8 mouse cellular contexts compared by ENCODE assay signal in the genomic region with DNA sequence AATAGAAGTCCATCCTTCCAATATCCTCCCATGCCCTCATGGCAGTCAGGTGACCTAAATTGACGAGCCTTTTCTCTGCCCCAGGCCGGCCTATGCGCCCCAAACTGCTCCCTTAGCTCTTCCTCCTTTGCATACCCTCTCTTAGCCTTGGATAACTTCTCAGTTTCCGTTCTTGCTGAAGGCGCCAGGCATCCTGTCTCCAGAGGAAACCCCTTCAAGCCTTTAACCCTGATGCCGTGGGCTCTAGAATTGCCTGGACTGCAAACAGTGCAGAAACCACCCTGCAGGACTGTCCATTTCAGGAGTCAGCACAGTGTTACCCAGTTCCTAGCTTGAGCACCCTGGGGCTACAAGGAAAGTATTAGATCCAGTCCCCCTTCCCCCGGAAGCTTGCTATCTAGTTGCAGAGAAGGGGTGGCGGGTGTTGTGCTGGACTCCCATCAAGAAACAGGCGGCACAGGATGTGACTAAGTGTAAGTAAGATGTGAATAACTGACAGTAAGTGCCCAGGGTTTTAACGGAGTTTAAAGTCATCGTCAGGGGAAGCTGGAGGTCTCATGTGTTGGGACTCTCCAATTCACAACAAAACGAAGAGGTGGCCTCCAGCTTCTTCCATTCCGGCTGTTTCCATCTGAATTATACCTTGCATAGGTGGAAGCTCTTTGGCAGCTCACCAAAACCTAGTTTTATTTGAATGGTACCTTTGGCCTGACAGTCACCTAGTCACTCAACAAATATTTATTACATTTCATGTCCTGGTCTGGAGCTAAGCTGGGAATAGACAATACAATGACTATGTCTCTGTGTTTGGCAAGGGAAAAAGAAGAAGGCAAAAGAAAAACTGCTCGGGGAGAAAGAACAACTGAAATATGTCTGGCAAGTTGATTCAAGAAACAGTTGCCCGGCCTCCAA. TPM values are rescaled to one million over a fixed set of nuclear protein-coding genes. Genes with fewer than 3 reads are reported as not detected.
DNase-seq lines count a peak whose midpoint lies in the region; ATAC-seq and TF ChIP-seq lines count a peak whose summit lies in the region.

No protein-coding gene starts in this region.

- peak overlapping the region; percentile 74 for H3K9ac ChIP-seq in hindbrain, postnatal 0 days (replicated peaks; ENCODE audit: low read length)
- peak overlapping the region; percentile 88 for H3K9ac ChIP-seq in liver, embryonic 13.5 days

- ATAC-seq in cerebellum, adult (ENCODE audit: insufficient number of reproducible peaks, low FRiP score, low TSS enrichment), result peak; percentile 41; the same call in 1 of the 2 replicates
- peak; percentile 12; the same call in 1 of the 2 replicates for ATAC-seq in hindbrain, postnatal 0 days
- ATAC-seq in liver, embryonic 13.5 days (ENCODE audit: low read depth), result peak; percentile 9

- no peaks in the 10 kb centered on the region for H3K9me3 ChIP-seq in hindbrain, postnatal 0 days (ENCODE audit: low read length)
- H3K9me3 ChIP-seq in liver, embryonic 13.5 days (replicated peaks), result no peaks in the 10 kb centered on the region

- H3K27ac ChIP-seq in bone marrow macrophage, adult 2 months (ENCODE audit: insufficient read depth, low read depth, low read length), result peak overlapping the region; percentile 17; the same call in 1 of the 2 replicates
- peak overlapping the region; percentile 79 for H3K27ac ChIP-seq in hindbrain, postnatal 0 days
- H3K27ac ChIP-seq in liver, embryonic 13.5 days, result peak overlapping the region; percentile 96

- peak overlapping the region; percentile 90 for H3K4me2 ChIP-seq in hindbrain, postnatal 0 days (ENCODE audit: low read depth, low read length)
- peak overlapping the region; percentile 95 for H3K4me2 ChIP-seq in liver, embryonic 13.5 days
- peak overlapping the region; percentile 85 for H3K4me2 ChIP-seq in myocyte (ENCODE audit: low read depth)

- peak overlapping the region; percentile 55 for H3K4me3 ChIP-seq in bone marrow macrophage, adult 2 months (ENCODE audit: insufficient read depth, low read length)
- peak overlapping the region; percentile 76 for H3K4me3 ChIP-seq in hindbrain, postnatal 0 days (ENCODE audit: low read length)
- peak overlapping the region; percentile 72 for H3K4me3 ChIP-seq in liver, embryonic 13.5 days (replicated peaks)
- peak overlapping the region; percentile 52 for H3K4me3 ChIP-seq in myocyte

- peaks cover 41% of the 10 kb centered on the region for H3K79me2 ChIP-seq in myocyte (ENCODE audit: control insufficient read depth, insufficient read depth)

- DNase-seq in cerebellum, postnatal 36 days, result no peak
- DNase-seq in forelimb bud, embryonic 11.5 days (ENCODE audit: low read depth, low spot score), result peak; percentile 6
- DNase-seq in hindbrain, postnatal 0 days (ENCODE audit: low spot score), result no peak
- peak; percentile 53 for DNase-seq in liver, embryonic 13.5 days
- no peak for DNase-seq in left cerebral cortex, adult 18-20 months (ENCODE audit: low spot score in 2 of 2)

- no peaks in the 10 kb centered on the region for H3K36me3 ChIP-seq in hindbrain, postnatal 0 days (ENCODE audit: insufficient read depth, low read length)
- peaks cover 44% of the 10 kb centered on the region for H3K36me3 ChIP-seq in liver, embryonic 13.5 days
- peaks cover 6% of the 10 kb centered on the region for H3K36me3 ChIP-seq in myocyte (ENCODE audit: control insufficient read depth, insufficient read depth)

- WGBS in hindbrain, postnatal 0 days, result 25% methylated on average over 15 of the region's 15 CpGs
- 8% methylated on average over 15 of the region's 15 CpGs for WGBS in liver, embryonic 13.5 days (ENCODE audit: insufficient replicate concordance)

- TF ChIP-seq CTCF in bone marrow macrophage, adult 2 months (IDR thresholded peaks at IDR 0.05; ENCODE audit: low read depth, low read length), result no peak
- no peak for TF ChIP-seq CTCF in hindbrain, postnatal 0 days (IDR thresholded peaks at IDR 0.05; ENCODE audit: low read depth)

- H3K4me1 ChIP-seq in bone marrow macrophage, adult 2 months (ENCODE audit: control insufficient read depth, insufficient read depth, low read length), result peaks cover 17% of the 10 kb centered on the region
- peaks cover 12% of the 10 kb centered on the region for H3K4me1 ChIP-seq in hindbrain, postnatal 0 days (ENCODE audit: insufficient read depth, low read length)
- peaks cover 91% of the 10 kb centered on the region for H3K4me1 ChIP-seq in liver, embryonic 13.5 days (replicated peaks)

- no peak for TF ChIP-seq POLR2A in bone marrow macrophage, adult 2 months (IDR thresholded peaks at IDR 0.05; ENCODE audit: borderline replicate concordance, low read depth, low read length)
- peak; percentile 22 for TF ChIP-seq POLR2A in myocyte (IDR thresholded peaks at IDR 0.05; ENCODE audit: insufficient read length, low read depth)

- H3ac ChIP-seq in myocyte (ENCODE audit: control insufficient read depth, insufficient read length), result peak overlapping the region; percentile 84

- H3K27me3 ChIP-seq in hindbrain, postnatal 0 days (ENCODE audit: insufficient read depth, low read length), result no peaks in the 10 kb centered on the region
- H3K27me3 ChIP-seq in liver, embryonic 13.5 days, result no peaks in the 10 kb centered on the region
- no peaks in the 10 kb centered on the region for H3K27me3 ChIP-seq in myocyte (ENCODE audit: control insufficient read depth, insufficient read depth, insufficient read length)

TF ChIP-seq in myocyte, 11 proteins besides CTCF, POLR2A, EP300 and RAD21:
- no peak for TF ChIP-seq E2F4 (IDR thresholded peaks at IDR 0.05; ENCODE audit: insufficient read depth)
- TF ChIP-seq USF1 (IDR thresholded peaks at IDR 0.05; ENCODE audit: low read depth), result peak; percentile 43

RNA-seq across cellular contexts. Expression of a gene that starts 1.4 kb away (rescaled TPM):
- polyA plus RNA-seq in bone marrow macrophage, adult 2 months (2012; ENCODE audit: insufficient read depth, insufficient read length, missing spikeins), result 36.0 and 37.0 TPM in 2 replicates
- 17.5 and 31.4 TPM in 2 replicates for total RNA-seq in hindbrain, postnatal 0 days (2014; rRNA removed)
- 16.4 and 16.9 TPM in 2 replicates for polyA plus RNA-seq in hindbrain, postnatal 0 days (2015; fragmentation: Nextera tagmentation; extraction: Ambion mirVana)
- polyA plus RNA-seq in liver, embryonic 13.5 days (2015; fragmentation: Nextera tagmentation; extraction: Ambion mirVana), result 24.1 and 26.1 TPM in 2 replicates
- 24.0 TPM for polyA plus RNA-seq in myocyte (2012; fragmentation: generic; extraction: Trizol)
- 10 to 100 TPM; 26.7 to 29.7 TPM for total RNA-seq in left cerebral cortex, adult 18-20 months (2021)

RNA-seq across cellular contexts. Expression of a gene that starts 58.2 kb away (rescaled TPM):
- polyA plus RNA-seq in bone marrow macrophage, adult 2 months (2012; ENCODE audit: insufficient read depth, insufficient read length, missing spikeins), result 23.4 and 24.3 TPM in 2 replicates
- 31.9 and 48.5 TPM in 2 replicates for total RNA-seq in hindbrain, postnatal 0 days (2014; rRNA removed)
- polyA plus RNA-seq in hindbrain, postnatal 0 days (2015; fragmentation: Nextera tagmentation; extraction: Ambion mirVana), result 53.3 and 55.3 TPM in 2 replicates
- 58.6 and 62.9 TPM in 2 replicates for polyA plus RNA-seq in liver, embryonic 13.5 days (2015; fragmentation: Nextera tagmentation; extraction: Ambion mirVana)
- 72.8 TPM for polyA plus RNA-seq in myocyte (2012; fragmentation: generic; extraction: Trizol)
- total RNA-seq in left cerebral cortex, adult 18-20 months (2021), result 10 to 100 TPM; 14.7 to 18.6 TPM

Comparison
In these comparisons a context has a peak if more than half of its experiments do, and no peak if none do; other contexts are left out.
1. DNase-seq: peak in forelimb bud, embryonic 11.5 days (single experiment) and liver, embryonic 13.5 days (single experiment); none in cerebellum, postnatal 36 days (0 of 2), hindbrain, postnatal 0 days (single experiment) and left cerebral cortex, adult 18-20 months (0 of 2).
2. H3K27ac ChIP-seq: peak in every context shown above with its lines; median percentile 96 in liver, embryonic 13.5 days; 79 in hindbrain, postnatal 0 days; 17 in bone marrow macrophage, adult 2 months.
3. Peak in every context shown above with its lines, with median percentiles within 50 percentile points of each other: ATAC-seq, H3K4me3 ChIP-seq and H3K4me2 ChIP-seq.